Mouse (Mus musculus): ENCODE data around the gene Snrpa.

Gene Snrpa

GRCm38 (mm10) chr7:27195681-27196611 is at the start of gene Snrpa, which contains the start of gene BC024978:
TSS of gene Snrpa (minus strand) at chr7:27196271.
TSS of gene BC024978 (plus strand) at chr7:27195781.
- DNase-seq (ENCODE audit: low spot score in 2 of 2), result peak; percentile 84

GRCm38 (mm10) chr7:27244088-27244487 is 48.0 kb upstream of the Snrpa start:
- DNase-seq (ENCODE audit: low spot score in 2 of 2), result peak in 1 of 2 experiments; percentile 24

- DNase-seq (ENCODE audit: low spot score in 2 of 2), result no peak
These were observed 47.1 kb upstream of the Snrpa start for GRCm38 (mm10) chr7:27243211-27243610.

- DNase-seq (ENCODE audit: low spot score in 2 of 2), result no peak
These were observed 42.5 kb upstream of the Snrpa start for GRCm38 (mm10) chr7:27238568-27238967.

- DNase-seq (ENCODE audit: low spot score in 2 of 2), result no peak
These were observed 41.5 kb upstream of the Snrpa start for GRCm38 (mm10) chr7:27237527-27237926.

GRCm38 (mm10) chr7:27235726-27236125 is 39.7 kb upstream of the Snrpa start:
- no peak for DNase-seq (ENCODE audit: low spot score in 2 of 2)

GRCm38 (mm10) chr7:27233300-27233699 is 37.2 kb upstream of the Snrpa start:
- DNase-seq (ENCODE audit: low spot score in 2 of 2), result no peak

GRCm38 (mm10) chr7:27232781-27233281 is 36.8 kb upstream of the Snrpa start, which contains the start of gene Coq8b:
TSS of gene Coq8b (plus strand) at chr7:27233023.
- DNase-seq (ENCODE audit: low spot score in 2 of 2), result peak; percentile 80 to 85

GRCm38 (mm10) chr7:27231693-27232331 is 35.7 kb upstream of the Snrpa start:
- DNase-seq (ENCODE audit: low spot score in 2 of 2), result no peak

- no peak for DNase-seq (ENCODE audit: low spot score in 2 of 2)
These were observed 34.7 kb upstream of the Snrpa start for GRCm38 (mm10) chr7:27230781-27231180.

- no peak for DNase-seq (ENCODE audit: low spot score in 2 of 2)
These were observed 32.8 kb upstream of the Snrpa start for GRCm38 (mm10) chr7:27228865-27229264.

- peak; percentile 76 to 83 for DNase-seq (ENCODE audit: low spot score in 2 of 2)
These were observed 32.3 kb upstream of the Snrpa start, which contains the start of gene Itpkc for GRCm38 (mm10) chr7:27228281-27228821. TSS of gene Itpkc (minus strand) at chr7:27228661.

- DNase-seq (ENCODE audit: low spot score in 2 of 2), result no peak
These were observed 31.6 kb upstream of the Snrpa start for GRCm38 (mm10) chr7:27227676-27228075.

- DNase-seq (ENCODE audit: low spot score in 2 of 2), result no peak
These were observed 31.2 kb upstream of the Snrpa start for GRCm38 (mm10) chr7:27227276-27227675.

GRCm38 (mm10) chr7:27224877-27225575 is 29.0 kb upstream of the Snrpa start:
- no peak for DNase-seq (ENCODE audit: low spot score in 2 of 2)

- no peak for DNase-seq (ENCODE audit: low spot score in 2 of 2)
These were observed 26.5 kb upstream of the Snrpa start for GRCm38 (mm10) chr7:27222538-27222937.

- no peak for DNase-seq (ENCODE audit: low spot score in 2 of 2)
These were observed 25.9 kb upstream of the Snrpa start for GRCm38 (mm10) chr7:27221939-27222338.

GRCm38 (mm10) chr7:27219937-27220336 is 23.9 kb upstream of the Snrpa start:
- no peak for DNase-seq (ENCODE audit: low spot score in 2 of 2)

- DNase-seq (ENCODE audit: low spot score in 2 of 2), result no peak
These were observed 22.5 kb upstream of the Snrpa start for GRCm38 (mm10) chr7:27218586-27218985.

- no peak for DNase-seq (ENCODE audit: low spot score in 2 of 2)
These were observed 16.6 kb upstream of the Snrpa start for GRCm38 (mm10) chr7:27212626-27213025.

GRCm38 (mm10) chr7:27203730-27204449 is 7.8 kb upstream of the Snrpa start:
- DNase-seq (ENCODE audit: low spot score in 2 of 2), result no peak

Data from spleen, postnatal 14 days (tissue).